Mouse (Mus musculus): ENCODE results near the gene Ascl2.

Gene Ascl2

GRCm38 (mm10) chr7:142968809-142969511 lies at the start of gene Ascl2:
Gene Ascl2, minus strand, starts transcription at chr7:142969264.
- ATAC-seq (ENCODE audit: insufficient number of reproducible peaks, low FRiP score, low TSS enrichment): no peak

DNA sequence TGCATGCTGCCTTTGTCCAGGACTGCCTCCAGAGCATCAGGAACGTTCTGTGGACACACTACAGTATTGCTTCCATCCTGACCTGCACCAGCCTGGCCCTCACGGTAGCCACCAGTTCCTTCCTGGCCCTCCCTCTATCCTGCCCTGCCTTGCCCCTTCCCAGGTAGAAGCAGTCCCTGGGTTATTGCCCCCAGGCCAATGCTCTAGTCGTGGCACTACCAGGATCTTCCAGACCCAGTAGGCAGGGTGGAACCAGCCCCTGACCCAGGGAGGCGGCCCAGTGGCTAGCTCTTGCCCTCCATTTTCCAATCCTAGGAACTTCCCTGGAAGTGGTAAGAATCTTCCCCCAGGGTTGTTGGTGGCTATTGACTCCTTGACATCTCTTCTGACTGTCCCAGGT lies 48.1 kb upstream of the Ascl2 start:
- no peak for ATAC-seq (ENCODE audit: insufficient number of reproducible peaks, low FRiP score, low TSS enrichment)

DNA sequence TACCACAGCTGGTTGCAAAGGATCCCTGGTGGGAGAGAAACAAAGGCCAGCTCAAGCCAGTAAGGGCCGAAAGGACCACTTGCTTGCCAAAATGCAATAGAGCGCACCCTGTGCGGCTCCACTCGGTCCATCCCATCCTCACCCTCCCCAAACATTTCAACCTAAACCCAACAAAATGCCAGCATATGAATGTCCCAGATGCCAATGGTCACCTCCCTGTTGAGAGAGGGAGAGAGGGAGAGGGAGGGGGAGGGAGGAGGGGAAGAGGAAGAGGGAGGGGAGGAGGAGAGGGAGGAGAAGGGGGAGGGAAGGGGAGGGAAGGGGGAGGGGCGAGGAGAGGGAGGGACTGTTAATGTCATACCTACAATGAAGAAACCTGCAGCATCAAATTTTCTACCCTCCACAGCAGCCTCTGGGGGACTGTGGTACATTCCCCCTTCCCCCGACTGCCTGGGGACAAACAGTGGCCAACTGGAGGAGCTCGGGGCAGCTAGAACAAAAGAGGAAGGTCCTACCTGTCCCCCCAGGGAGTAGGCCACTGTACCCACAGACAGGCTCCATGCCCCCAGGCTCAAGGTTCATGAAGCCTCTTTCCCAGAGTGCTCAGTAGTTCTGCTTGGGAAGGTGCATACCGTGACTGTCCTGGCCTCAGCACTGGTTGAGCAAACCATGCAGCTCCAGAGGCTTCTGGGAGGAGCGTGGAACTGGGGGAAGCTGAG lies 47.5 kb upstream of the Ascl2 start:
- 0 out of 2 replicates have a peak, but pooled peaks have one; percentile 15 for ATAC-seq (ENCODE audit: insufficient number of reproducible peaks, low FRiP score, low TSS enrichment)

GRCm38 (mm10) chr7:143015755-143016423 lies 46.8 kb upstream of the Ascl2 start:
- ATAC-seq (ENCODE audit: insufficient number of reproducible peaks, low FRiP score, low TSS enrichment): no peak

DNA sequence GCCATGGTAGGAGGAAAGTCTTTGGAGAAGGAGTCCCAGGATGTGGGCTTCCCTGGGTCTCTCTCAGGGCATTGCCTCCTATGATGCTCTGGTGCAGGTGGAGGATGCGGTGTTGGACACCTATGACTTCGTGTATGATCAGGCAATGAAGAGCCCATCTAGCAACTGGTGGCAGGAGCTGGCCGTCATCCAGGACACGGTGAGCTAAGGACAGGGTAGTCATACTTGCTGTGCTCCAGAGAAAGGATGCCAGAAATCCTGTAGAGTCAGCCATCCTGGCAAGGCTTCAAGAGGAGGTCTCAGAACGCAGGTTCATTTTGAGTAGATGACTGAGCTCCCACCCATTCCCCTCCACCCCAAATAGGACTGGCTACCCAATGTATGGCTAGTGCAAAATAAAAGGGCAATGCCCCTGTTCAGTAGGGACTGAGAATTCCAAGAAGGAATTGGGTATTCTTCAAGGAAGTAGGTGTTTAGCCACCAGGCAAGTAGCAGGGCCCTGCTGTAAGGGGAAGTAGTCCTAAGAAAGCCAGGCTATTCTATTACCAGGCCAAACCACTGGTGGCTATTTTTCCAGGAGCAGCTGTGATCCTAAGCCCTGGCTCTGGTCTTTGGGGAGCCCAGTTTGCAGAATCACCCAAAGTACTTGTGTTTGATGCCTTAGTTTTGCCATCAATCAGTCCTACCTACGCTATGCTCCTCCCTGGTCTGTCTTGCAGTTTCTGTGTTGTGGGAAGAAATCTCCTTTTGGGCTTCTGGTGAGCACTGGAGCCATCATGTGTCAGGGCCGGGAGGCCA lies 46.0 kb upstream of the Ascl2 start:
- no peak for ATAC-seq (ENCODE audit: insufficient number of reproducible peaks, low FRiP score, low TSS enrichment)

GRCm38 (mm10) chr7:143013420-143014178 lies 44.5 kb upstream of the Ascl2 start:
- peak; percentile 27; the same call in 1 of the 2 replicates for ATAC-seq (ENCODE audit: insufficient number of reproducible peaks, low FRiP score, low TSS enrichment)

DNA sequence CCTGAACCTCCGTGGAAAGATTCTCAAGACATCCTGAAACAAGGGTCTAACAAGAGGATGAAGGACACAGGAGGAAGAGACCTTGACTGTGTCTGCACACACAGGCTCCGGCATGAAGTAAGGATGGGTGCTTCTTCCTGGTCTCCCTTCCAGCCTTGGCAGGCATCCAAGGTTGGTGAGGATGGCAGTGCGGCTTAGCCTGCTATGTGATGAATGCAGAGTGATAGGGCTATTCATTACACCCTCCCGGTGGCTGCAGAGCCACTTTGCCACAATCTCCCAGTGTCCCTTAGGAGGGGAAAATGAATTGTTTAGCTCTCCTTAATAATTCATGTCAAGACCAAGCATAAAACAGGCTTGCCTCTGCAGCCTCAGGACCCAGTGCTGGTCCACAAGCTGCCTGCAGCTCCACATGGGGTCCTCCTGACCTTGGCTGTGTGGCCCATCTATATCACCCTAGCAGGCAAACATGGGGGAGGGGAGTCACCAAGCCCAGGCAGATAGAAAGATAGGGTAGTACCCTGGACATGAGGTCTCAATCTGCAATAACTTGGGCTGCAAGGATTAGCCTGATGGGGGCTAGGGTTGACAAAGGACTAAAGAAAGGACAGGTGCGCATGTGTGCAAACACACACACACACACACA lies 43.3 kb upstream of the Ascl2 start:
- no peak for ATAC-seq (ENCODE audit: insufficient number of reproducible peaks, low FRiP score, low TSS enrichment)

- no peak for ATAC-seq (ENCODE audit: insufficient number of reproducible peaks, low FRiP score, low TSS enrichment)
These were observed 42.2 kb upstream of the Ascl2 start for GRCm38 (mm10) chr7:143011226-143011625.

DNA sequence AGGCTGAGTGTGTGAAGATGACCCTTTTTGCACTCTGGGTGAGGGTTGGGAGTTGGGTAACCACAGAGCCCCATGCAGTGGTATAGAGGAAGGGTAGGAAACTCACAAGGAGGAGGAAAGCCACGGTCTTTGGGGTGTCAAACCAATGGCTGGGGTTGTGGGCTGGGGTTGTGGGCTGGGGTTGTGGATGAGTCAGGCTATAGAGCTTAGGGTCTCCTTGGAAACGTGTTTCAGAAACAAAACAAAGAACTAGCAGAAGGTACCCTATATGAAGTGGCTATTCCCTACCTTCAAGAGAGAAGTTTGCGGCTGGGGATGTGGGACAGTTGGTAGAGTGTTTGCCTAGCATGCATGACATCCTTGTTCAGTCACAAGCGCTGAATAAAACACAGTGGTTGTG lies 40.9 kb upstream of the Ascl2 start:
- ATAC-seq (ENCODE audit: insufficient number of reproducible peaks, low FRiP score, low TSS enrichment): no peak

GRCm38 (mm10) chr7:143008996-143009665 lies 40.1 kb upstream of the Ascl2 start:
- no peak for ATAC-seq (ENCODE audit: insufficient number of reproducible peaks, low FRiP score, low TSS enrichment)

- no peak; the same call in 1 of the 2 replicates for ATAC-seq (ENCODE audit: insufficient number of reproducible peaks, low FRiP score, low TSS enrichment)
These were observed 39.4 kb upstream of the Ascl2 start for GRCm38 (mm10) chr7:143008370-143008926.

GRCm38 (mm10) chr7:143007599-143008369 lies 38.7 kb upstream of the Ascl2 start:
- peak; percentile 48 for ATAC-seq (ENCODE audit: insufficient number of reproducible peaks, low FRiP score, low TSS enrichment)

DNA sequence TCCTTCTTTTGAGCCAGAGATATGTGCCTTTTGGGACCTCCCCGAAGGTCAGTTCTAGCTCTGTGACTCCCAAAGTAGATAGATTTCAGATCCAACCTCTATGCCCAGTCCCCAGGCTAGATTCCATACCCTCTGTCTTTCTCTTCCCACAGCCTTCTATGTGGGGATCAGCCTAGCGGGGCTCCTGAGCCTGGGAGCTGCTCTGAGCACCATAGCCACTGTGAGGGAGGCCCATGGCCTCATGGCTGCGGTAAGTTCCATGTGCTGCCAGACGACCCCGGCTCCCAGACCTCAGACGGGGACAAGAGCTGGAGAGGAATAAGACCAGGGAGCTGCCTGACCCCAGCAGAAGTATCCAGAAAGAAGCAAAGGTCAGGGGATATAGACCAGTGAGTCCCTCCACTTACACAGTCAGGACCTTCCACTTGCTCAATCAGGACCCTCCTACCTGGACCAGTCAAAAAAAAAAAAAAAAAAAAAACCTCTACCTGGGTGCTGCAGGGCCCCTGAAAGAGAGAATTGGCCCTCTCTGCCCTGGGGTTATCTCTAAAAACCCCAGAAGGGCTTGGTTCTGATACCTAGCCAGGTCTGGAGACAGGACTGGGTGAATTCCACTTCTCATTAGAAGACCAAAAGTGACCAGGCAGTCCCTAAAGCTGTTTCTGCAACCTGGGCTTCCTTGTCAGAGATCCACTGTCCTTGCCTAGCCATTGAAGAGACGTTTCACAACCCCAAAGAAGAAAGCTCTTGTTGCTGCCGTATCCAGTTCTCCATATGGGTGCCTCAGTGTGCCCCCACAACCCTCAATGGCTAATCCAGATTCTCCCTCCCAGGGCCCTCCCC lies 37.9 kb upstream of the Ascl2 start:
- no peak for ATAC-seq (ENCODE audit: insufficient number of reproducible peaks, low FRiP score, low TSS enrichment)

DNA sequence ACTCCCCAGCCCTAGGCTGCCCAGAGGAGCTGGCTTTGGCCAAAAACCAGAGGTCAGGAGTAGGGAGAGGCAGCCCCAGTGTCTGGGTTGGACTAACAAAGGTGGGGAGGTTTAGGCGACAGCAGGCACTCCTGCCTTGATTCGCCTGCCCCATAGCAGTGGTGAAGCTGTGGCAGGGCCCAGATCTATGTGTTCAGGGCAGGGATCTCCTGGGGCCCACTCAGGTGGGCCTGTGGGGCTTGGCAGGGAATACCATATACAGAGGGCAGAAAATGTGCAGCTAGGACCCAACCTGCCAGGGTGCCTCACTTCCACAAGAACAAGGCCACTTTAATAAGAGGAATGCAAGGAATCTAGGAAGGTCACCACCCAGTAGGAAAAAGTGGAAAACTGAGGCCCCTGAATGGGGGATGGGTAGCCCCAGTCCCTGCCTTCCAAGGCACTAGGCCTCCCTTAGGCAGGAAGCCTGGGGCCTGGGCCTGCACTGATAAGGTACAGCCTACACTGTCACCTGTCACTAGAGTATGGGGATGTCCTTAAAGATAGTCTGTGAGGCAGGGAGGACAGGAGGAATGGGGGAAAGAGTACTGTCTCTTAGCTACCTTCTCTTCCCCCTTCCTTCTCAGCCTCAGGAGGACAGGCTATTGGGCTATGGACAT lies 37.2 kb upstream of the Ascl2 start:
- no peak for ATAC-seq (ENCODE audit: insufficient number of reproducible peaks, low FRiP score, low TSS enrichment)

- no peak for ATAC-seq (ENCODE audit: insufficient number of reproducible peaks, low FRiP score, low TSS enrichment)
These were observed 36.5 kb upstream of the Ascl2 start for GRCm38 (mm10) chr7:143005344-143006096.
